Comparison of ENCODE assay signal across 9 mouse cellular contexts in the genomic region with DNA sequence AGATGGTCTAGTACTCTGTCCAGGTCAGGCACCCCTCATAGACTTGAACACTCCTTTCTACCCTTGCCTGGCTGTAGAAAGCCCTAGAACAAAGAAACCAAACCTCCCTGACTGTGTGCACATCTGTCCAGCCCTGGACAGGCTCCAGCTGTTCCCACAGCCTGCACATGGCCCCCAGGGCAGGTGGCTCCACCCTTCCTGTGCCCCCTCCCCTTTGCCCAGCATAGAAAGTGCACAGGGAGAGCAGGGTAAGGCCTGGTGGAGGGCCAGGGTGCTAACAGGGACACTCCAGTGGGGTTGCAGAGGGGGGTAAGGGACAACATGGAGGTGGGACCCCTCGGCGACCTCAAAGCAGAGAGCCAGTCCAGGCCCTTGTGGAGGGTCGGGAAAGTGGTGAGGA. TPM values are rescaled to one million over a fixed set of nuclear protein-coding genes. Genes with fewer than 3 reads are reported as not detected.
DNase-seq lines count a peak whose midpoint lies in the region; ATAC-seq and TF ChIP-seq lines count a peak whose summit lies in the region.
"Had no signal": no experiment of that assay in that cellular context is flagged by ENCODE, and none has a peak within 500 bp of the region (broad histone marks: within the 10 kb centered on the region; RNA-seq: fewer than 3 reads in every experiment).

No protein-coding gene starts in this region.

- DNase-seq in cerebellum, adult 11-12 months, result peak; percentile 55
- peak; percentile 26 for DNase-seq in midbrain, embryonic 10.5 days (ENCODE audit: low spot score)
- DNase-seq in midbrain, postnatal 0 days (ENCODE audit: low spot score), result no peak
- DNase-seq in kidney, postnatal 25 days, result peak; percentile 33 to 65
- no peak for DNase-seq in layer of hippocampus, postnatal 25 days (ENCODE audit: extremely low spot score in 1 of 2, low spot score in 1 of 2)
- no peak for DNase-seq in left cerebral cortex, postnatal 36 days (ENCODE audit: low spot score in 2 of 2)

- peaks cover 49% of the 10 kb centered on the region for H3K36me3 ChIP-seq in midbrain, embryonic 10.5 days
- no peaks in the 10 kb centered on the region; the same call in 1 of the 2 replicates for H3K36me3 ChIP-seq in midbrain, postnatal 0 days (ENCODE audit: insufficient read depth, low read length)
- H3K36me3 ChIP-seq in stomach, embryonic 14.5 days (ENCODE audit: control insufficient read depth, insufficient read depth, low read length), result peaks cover 40% of the 10 kb centered on the region

- no peaks in the 10 kb centered on the region for H3K27me3 ChIP-seq in midbrain, embryonic 10.5 days (ENCODE audit: low read depth, poor library complexity, severe bottlenecking)
- H3K27me3 ChIP-seq in midbrain, postnatal 0 days (ENCODE audit: insufficient read depth, low read length), result no peaks in the 10 kb centered on the region
- H3K27me3 ChIP-seq in stomach, embryonic 14.5 days (ENCODE audit: control insufficient read depth, insufficient read depth, low read length), result no peaks in the 10 kb centered on the region

- no peak for ATAC-seq in cerebellum, adult (ENCODE audit: insufficient number of reproducible peaks, low FRiP score, low TSS enrichment)
- no peak for ATAC-seq in midbrain, postnatal 0 days (ENCODE audit: low FRiP score)
- no peak for ATAC-seq in stomach, embryonic 14.5 days (ENCODE audit: insufficient number of reproducible peaks, insufficient read depth, low FRiP score, low read depth)

- H3K9me3 ChIP-seq in midbrain, embryonic 10.5 days (replicated peaks), result no peaks in the 10 kb centered on the region
- no peaks in the 10 kb centered on the region for H3K9me3 ChIP-seq in midbrain, postnatal 0 days (ENCODE audit: low read length)
- no peaks in the 10 kb centered on the region for H3K9me3 ChIP-seq in stomach, embryonic 14.5 days (ENCODE audit: control insufficient read depth, low read depth, low read length)

- peak overlapping the region; percentile 72 for H3K27ac ChIP-seq in midbrain, embryonic 10.5 days (replicated peaks)
- H3K27ac ChIP-seq in midbrain, postnatal 0 days (ENCODE audit: low read depth, low read length), result no peak overlapping the region
- peak overlapping the region; percentile 91; the same call in 1 of the 2 replicates for H3K27ac ChIP-seq in stomach, embryonic 14.5 days (ENCODE audit: low read length)

- TF ChIP-seq CTCF in midbrain, postnatal 0 days (IDR thresholded peaks at IDR 0.05), result no peak

- no peak overlapping the region for H3K9ac ChIP-seq in midbrain, postnatal 0 days (replicated peaks; ENCODE audit: low read length, poor library complexity, severe bottlenecking)
- H3K9ac ChIP-seq in stomach, embryonic 14.5 days (replicated peaks; ENCODE audit: low read depth, low read length), result peak overlapping the region; percentile 26

- peak overlapping the region; percentile 85 for H3K4me3 ChIP-seq in midbrain, embryonic 10.5 days
- H3K4me3 ChIP-seq in midbrain, postnatal 0 days (ENCODE audit: low read depth, low read length), result no peak overlapping the region
- H3K4me3 ChIP-seq in stomach, embryonic 14.5 days (ENCODE audit: low read depth, low read length), result peak overlapping the region; percentile 58

- no peak overlapping the region for H3K4me2 ChIP-seq in midbrain, postnatal 0 days (ENCODE audit: low read depth, low read length, poor library complexity, severe bottlenecking)
- H3K4me2 ChIP-seq in stomach, embryonic 14.5 days (replicated peaks; ENCODE audit: low read depth, low read length), result peak overlapping the region; percentile 57

- H3K4me1 ChIP-seq in midbrain, embryonic 10.5 days, result peaks cover 33% of the 10 kb centered on the region
- no peaks in the 10 kb centered on the region; the same call in 1 of the 2 replicates for H3K4me1 ChIP-seq in midbrain, postnatal 0 days (ENCODE audit: insufficient read depth, low read length)
- peaks cover 42% of the 10 kb centered on the region for H3K4me1 ChIP-seq in stomach, embryonic 14.5 days (ENCODE audit: control insufficient read depth, insufficient read depth, low read length)

- WGBS in midbrain, embryonic 10.5 days, result 70% methylated on average over 3 of the region's 3 CpGs
- WGBS in midbrain, postnatal 0 days, result 52% methylated on average over 3 of the region's 3 CpGs
- WGBS in stomach, embryonic 14.5 days, result 30% methylated on average over 3 of the region's 3 CpGs

- intact Hi-C loops in left cerebral cortex, postnatal 36 days (cut with DNase I), result no loop called here

RNA-seq across cellular contexts. Expression of gene Kank2, which starts 2.3 kb away (rescaled TPM):
- 8.6 and 9.5 TPM in 2 replicates for polyA plus RNA-seq in midbrain, embryonic 10.5 days (2016; fragmentation: Nextera tagmentation; extraction: Ambion mirVana)
- total RNA-seq in midbrain, postnatal 0 days (2014; rRNA removed), result 14.9 and 15.2 TPM in 2 replicates
- polyA plus RNA-seq in midbrain, postnatal 0 days (2015; fragmentation: Nextera tagmentation; extraction: Ambion mirVana), result 2.9 TPM in 2 replicates
- 10.3 and 10.4 TPM in 2 replicates for polyA plus RNA-seq in stomach, embryonic 14.5 days (2014; fragmentation: Nextera tagmentation; extraction: Ambion mirVana)
- 1 to 10 TPM; 6.3 to 7.4 TPM for total RNA-seq in layer of hippocampus, postnatal 25 days (2021)
- 1 to 10 TPM; 6.5 to 8.4 TPM for total RNA-seq in left cerebral cortex, postnatal 36 days (2021)
- total RNA-seq: monocyte, adult 5-6 weeks had no signal

RNA-seq across cellular contexts. Expression of gene Spc24, which starts 36.2 kb away (rescaled TPM):
- polyA plus RNA-seq in midbrain, embryonic 10.5 days (2016; fragmentation: Nextera tagmentation; extraction: Ambion mirVana), result 146 and 175 TPM in 2 replicates
- total RNA-seq in midbrain, postnatal 0 days (2014; rRNA removed), result 5.5 and 6.6 TPM in 2 replicates
- 6.3 and 8.2 TPM in 2 replicates for polyA plus RNA-seq in midbrain, postnatal 0 days (2015; fragmentation: Nextera tagmentation; extraction: Ambion mirVana)
- 111 and 120 TPM in 2 replicates for polyA plus RNA-seq in stomach, embryonic 14.5 days (2014; fragmentation: Nextera tagmentation; extraction: Ambion mirVana)
- total RNA-seq in layer of hippocampus, postnatal 25 days (2021), result 1 to 10 TPM; 1.1 to 2.5 TPM
- 1 to 10 TPM; 1.5 TPM for total RNA-seq in left cerebral cortex, postnatal 36 days (2021)

RNA-seq across cellular contexts. Expression of gene Angptl8, which starts 39.1 kb away (rescaled TPM):
- polyA plus RNA-seq in midbrain, embryonic 10.5 days (2016; fragmentation: Nextera tagmentation; extraction: Ambion mirVana), result 0.47 and 0.83 TPM in 2 replicates
- total RNA-seq in midbrain, postnatal 0 days (2014; rRNA removed), result not detected in 2 replicates
- polyA plus RNA-seq in midbrain, postnatal 0 days (2015; fragmentation: Nextera tagmentation; extraction: Ambion mirVana), result 0.20 and 0.48 TPM in 2 replicates
- polyA plus RNA-seq in stomach, embryonic 14.5 days (2014; fragmentation: Nextera tagmentation; extraction: Ambion mirVana), result 2.8 and 2.9 TPM in 2 replicates
- not detected for total RNA-seq in layer of hippocampus, postnatal 25 days (2021)
- not detected for total RNA-seq in left cerebral cortex, postnatal 36 days (2021)
- total RNA-seq: monocyte, adult 5-6 weeks had no signal

RNA-seq across cellular contexts. Expression of gene Dock6, which starts 56.2 kb away (rescaled TPM):
- 22.0 and 23.5 TPM in 2 replicates for polyA plus RNA-seq in midbrain, embryonic 10.5 days (2016; fragmentation: Nextera tagmentation; extraction: Ambion mirVana)
- 18.0 and 18.8 TPM in 2 replicates for total RNA-seq in midbrain, postnatal 0 days (2014; rRNA removed)
- polyA plus RNA-seq in midbrain, postnatal 0 days (2015; fragmentation: Nextera tagmentation; extraction: Ambion mirVana), result 10.3 and 11.3 TPM in 2 replicates
- 39.8 and 45.1 TPM in 2 replicates for polyA plus RNA-seq in stomach, embryonic 14.5 days (2014; fragmentation: Nextera tagmentation; extraction: Ambion mirVana)
- total RNA-seq in layer of hippocampus, postnatal 25 days (2021), result 10 to 100 TPM; 13.1 to 18.4 TPM
- 10 to 100 TPM; 11.4 to 18.8 TPM for total RNA-seq in left cerebral cortex, postnatal 36 days (2021)

Comparison
In these comparisons a context has a peak if more than half of its experiments do, and no peak if none do; other contexts are left out.
1. DNase-seq: peak in cerebellum, adult 11-12 months (single experiment), midbrain, embryonic 10.5 days (single experiment) and kidney, postnatal 25 days (2 of 2); none in midbrain, postnatal 0 days (single experiment), layer of hippocampus, postnatal 25 days (0 of 2) and left cerebral cortex, postnatal 36 days (0 of 2).